Mouse (Mus musculus) kidney, adult 2 months (tissue): ENCODE results near the gene Srsf4.

Experiments
- CTCF ChIP-seq: fragments of 200-500 bp; conservative IDR thresholded peaks from 2 replicates; pipeline ENCODE4 v1.5.1; 2011; ENCODE audit warnings: low read depth, mild to moderate bottlenecking, control low read depth, low read length, moderate library complexity, mixed read lengths; ENCODE audit not compliant: insufficient read depth, insufficient read length
- POLR2A ChIP-seq: fragments of 200-500 bp; IDR thresholded peaks from one replicate; pipeline ENCODE4 v1.6.1; 2011; ENCODE audit warnings: low read depth, low read length, control low read depth

GRCm38 (mm10) chr4:131874567-131874966 lies 1.1 kb downstream of the Srsf4 start:
- TF ChIP-seq POLR2A (no peak), CTCF (no peak)
